Mouse (Mus musculus) midbrain, embryonic 13.5 days (tissue): ENCODE data around the gene Rogdi. TPM values are rescaled to one million over a fixed set of nuclear protein-coding genes. Genes with fewer than 3 reads are reported as not detected.

Source experiments
- ATAC-seq: fragments of 200-750 bp; cut with Nextera tagmentation; 2 replicates; pipeline ENCODE4 v1.8.0; 2017; ENCODE audit warnings: mild to moderate bottlenecking, moderate TSS enrichment, moderate library complexity
- H3K27ac ChIP-seq: fragments of 300-500 bp; sonication (generic); 2 replicates; pipeline ENCODE4 v1.5.1; 2015; ENCODE audit warnings: inconsistent platforms, mild to moderate bottlenecking, moderate library complexity
- H3K27me3 ChIP-seq: fragments of 300-500 bp; sonication (generic); 2 replicates; pipeline ENCODE4 v1.6.1; 2015; ENCODE audit warnings: mild to moderate bottlenecking, inconsistent platforms
- H3K36me3 ChIP-seq: fragments of 300-500 bp; sonication (generic); 2 replicates; pipeline ENCODE4 v1.6.1; 2015; ENCODE audit warnings: mild to moderate bottlenecking, inconsistent platforms
- H3K4me1 ChIP-seq: fragments of 300-500 bp; sonication (generic); replicated peaks from 2 replicates; pipeline ENCODE4 v1.6.1; 2015; ENCODE audit warnings: inconsistent platforms
- H3K4me2 ChIP-seq: fragments of 300-500 bp; sonication (generic); replicated peaks from 2 replicates; pipeline ENCODE4 v1.6.1; 2015; ENCODE audit warnings: moderate library complexity, mild to moderate bottlenecking, inconsistent platforms
- H3K4me3 ChIP-seq: fragments of 300-500 bp; sonication (generic); replicated peaks from 2 replicates; pipeline ENCODE4 v1.5.1; 2015; ENCODE audit warnings: mild to moderate bottlenecking, inconsistent platforms
- H3K9ac ChIP-seq: fragments of 300-500 bp; sonication (generic); replicated peaks from 2 replicates; pipeline ENCODE4 v1.6.1; 2015; ENCODE audit warnings: mild to moderate bottlenecking, inconsistent platforms
- H3K9me3 ChIP-seq: fragments of 300-500 bp; sonication (generic); 2 replicates; pipeline ENCODE4 v1.6.1; 2016; ENCODE audit warnings: mild to moderate bottlenecking, inconsistent platforms
- WGBS: fragments of 180-500 bp; shearing (Covaris S2); methylation state at CpG from one replicate; pipeline ENCODE4 v1.1.7; 2015; 5-methylcytosine and 5-hydroxymethylcytosine counted together
- polyA plus RNA-seq: library from polyadenylated mRNA; unstranded; fragments of >200 nt; fragmentation: Nextera tagmentation; extraction: Ambion mirVana; gene quantifications from 2 replicates; pipeline ENCODE4 v1.2.1, GENCODE M21; 2015

The Rogdi gene
- polyA plus RNA-seq, 1 experiment from 2014 or later, result 137 TPM

DNA sequence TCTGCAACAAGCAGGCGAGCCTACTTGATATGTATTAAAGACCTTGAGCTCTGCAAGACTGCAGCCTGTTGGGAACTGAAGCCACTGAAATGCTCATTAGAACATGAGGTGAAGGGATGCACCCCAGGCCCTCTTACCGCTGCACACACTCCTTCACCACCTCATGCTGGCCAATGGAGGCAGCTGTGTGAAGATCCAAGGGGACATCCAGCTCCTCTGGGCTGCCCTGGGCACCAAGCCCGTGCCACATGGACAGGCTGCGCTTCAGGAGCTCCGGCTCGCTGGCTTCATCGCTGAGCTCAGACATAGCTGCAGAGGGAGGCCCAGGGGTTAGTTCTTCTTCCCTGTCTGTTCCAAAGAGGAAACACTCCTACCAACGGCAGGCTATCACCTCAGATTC lies 53.1 kb downstream of the Rogdi start:
- Histone ChIP-seq H3K36me3 (peaks cover 38% of the 10 kb centered on the region), H3K9ac (no peak overlapping the region), H3K4me1 (peaks cover 22% of the 10 kb centered on the region), H3K4me3 (no peak overlapping the region), H3K4me2 (no peak overlapping the region), H3K27me3 (no peaks in the 10 kb centered on the region), H3K9me3 (no peaks in the 10 kb centered on the region), H3K27ac (no peak overlapping the region)
- no peak for ATAC-seq
- WGBS, result 89% methylated on average over 8 of the region's 8 CpGs

Other genes starting within 250 kb of the Rogdi start
- gene Cdip1, start 223.3 kb downstream of the Rogdi start, polyA plus RNA-seq, result 108 and 109 TPM in 2 replicates
- 0.40 and 0.50 TPM in 2 replicates for gene 4930562C15Rik, start 178.1 kb downstream of the Rogdi start, polyA plus RNA-seq
- gene Ubald1, start 133.2 kb downstream of the Rogdi start, polyA plus RNA-seq, result 45.8 and 46.2 TPM in 2 replicates
- 100 and 101 TPM in 2 replicates for gene Mgrn1, start 127.3 kb downstream of the Rogdi start, polyA plus RNA-seq
- gene Nudt16l1, start 74.8 kb downstream of the Rogdi start, polyA plus RNA-seq, result 130 and 131 TPM in 2 replicates
- gene Anks3, start 49.3 kb downstream of the Rogdi start, polyA plus RNA-seq, result 79.1 and 85.4 TPM in 2 replicates
- gene Sept12, start 15.7 kb downstream of the Rogdi start, polyA plus RNA-seq, result not detected in 2 replicates
- 0.81 TPM in 1 of 2 replicates, not detected in the other for gene Smim22, start 6.3 kb downstream of the Rogdi start, polyA plus RNA-seq
- 228 and 230 TPM in 2 replicates for gene Glyr1, start 36.3 kb upstream of the Rogdi start, polyA plus RNA-seq
- 17.6 and 19.6 TPM in 2 replicates for gene Ubn1, start 36.5 kb upstream of the Rogdi start, polyA plus RNA-seq
- gene Ppl, start 118.9 kb upstream of the Rogdi start, polyA plus RNA-seq, result 0.12 and 0.13 TPM in 2 replicates
- 0.98 and 1.1 TPM in 2 replicates for gene Sec14l5, start 133.6 kb upstream of the Rogdi start, polyA plus RNA-seq
- 8.6 and 10.1 TPM in 2 replicates for gene Nagpa, start 190.5 kb upstream of the Rogdi start, polyA plus RNA-seq
- 11.7 and 12.2 TPM in 2 replicates for gene AU021092, start 208.7 kb upstream of the Rogdi start, polyA plus RNA-seq
- 30.8 and 35.3 TPM in 2 replicates for gene Alg1, start 220.1 kb upstream of the Rogdi start, polyA plus RNA-seq
- gene Eef2kmt, start 242.4 kb upstream of the Rogdi start, polyA plus RNA-seq, result 8.1 and 8.5 TPM in 2 replicates